Mouse (Mus musculus) heart, postnatal 10 days (tissue): ENCODE results near the gene Pde2a. TPM values are rescaled to one million over a fixed set of nuclear protein-coding genes. Genes with fewer than 3 reads are reported as not detected.
A peak's percentile ranks its signal among the peaks of the same experiment; 100 is the strongest.

Source experiments
- DNase-seq, 2 experiments: peaks; one replicate each; pipeline ENCODE4 v3.0.0; 2021
- intact Hi-C: fragments of 180-260 bp; cut with DNase I; formaldehyde crosslinking; loops from one replicate; pipeline ENCODE4 v1.15.1; 2025
- total RNA-seq, 2 experiments: library from RNA; stranded (reverse); gene quantifications; 2 replicates each; pipeline ENCODE4 v1.2.3; 2021

Gene Pde2a
- total RNA-seq, 2 experiments from 2014 or later: 65.2 to 70.1 TPM

DNA sequence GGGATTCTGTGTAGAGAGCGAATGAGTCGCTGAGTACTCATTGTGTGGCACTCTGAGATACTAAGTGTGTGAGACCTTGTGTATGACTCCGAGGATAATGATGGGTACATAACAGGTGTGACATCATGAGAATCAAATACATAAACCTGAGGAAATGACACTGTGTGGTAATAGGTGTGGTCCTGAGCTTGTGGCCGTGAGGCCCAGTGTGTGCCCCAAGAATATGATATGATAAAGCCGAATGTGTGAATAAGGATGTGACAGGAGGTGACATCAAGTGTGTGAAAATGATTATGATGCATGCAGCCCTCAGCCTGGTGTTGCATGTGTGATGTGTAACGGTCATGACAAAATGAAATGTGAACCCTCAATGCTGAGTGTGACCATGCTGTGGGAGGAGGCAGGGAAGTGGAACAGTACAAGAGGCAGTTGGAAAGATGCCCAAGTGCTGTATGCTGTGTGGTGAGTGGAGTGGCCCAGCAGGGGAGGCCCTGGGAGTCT, 45.1 kb downstream of the Pde2a start:
- intact Hi-C loops: no loop called here
- DNase-seq: peak; percentile 63 to 66

GRCm38 (mm10) chr7:101471423-101471822, 49.9 kb downstream of the Pde2a start:
- intact Hi-C loops: no loop called here
- DNase-seq: no peak

DNA sequence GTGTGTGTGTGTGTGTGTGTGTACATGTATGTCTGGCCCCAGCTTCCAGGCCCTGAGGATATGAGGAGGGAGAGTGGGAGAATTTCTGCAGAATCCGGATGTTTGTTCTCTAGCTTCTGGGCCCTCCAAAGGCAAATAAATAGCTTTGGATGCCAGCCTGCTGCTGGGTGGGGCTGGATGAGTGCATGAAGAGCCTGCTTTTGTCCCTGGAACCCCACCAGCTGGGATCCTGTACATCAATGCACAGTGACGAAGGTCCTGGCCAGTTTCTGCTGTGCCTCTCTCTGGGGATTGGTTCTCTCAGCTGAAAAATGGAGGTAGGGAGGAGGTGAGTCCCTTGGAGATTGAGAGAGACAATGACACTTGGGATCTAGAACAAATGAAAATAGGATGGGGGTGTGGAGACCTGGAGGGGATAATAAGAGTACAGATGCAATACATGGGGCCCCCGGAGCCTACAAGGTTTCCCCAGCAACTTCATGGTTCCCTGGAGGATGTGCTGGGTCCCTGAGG, 50.5 kb downstream of the Pde2a start:
- no peak for DNase-seq
- intact Hi-C loops: loop anchor here (2.0 kb wide), 1 partner anchor 21 kb away; no protein-coding TSS in a partner anchor

DNA sequence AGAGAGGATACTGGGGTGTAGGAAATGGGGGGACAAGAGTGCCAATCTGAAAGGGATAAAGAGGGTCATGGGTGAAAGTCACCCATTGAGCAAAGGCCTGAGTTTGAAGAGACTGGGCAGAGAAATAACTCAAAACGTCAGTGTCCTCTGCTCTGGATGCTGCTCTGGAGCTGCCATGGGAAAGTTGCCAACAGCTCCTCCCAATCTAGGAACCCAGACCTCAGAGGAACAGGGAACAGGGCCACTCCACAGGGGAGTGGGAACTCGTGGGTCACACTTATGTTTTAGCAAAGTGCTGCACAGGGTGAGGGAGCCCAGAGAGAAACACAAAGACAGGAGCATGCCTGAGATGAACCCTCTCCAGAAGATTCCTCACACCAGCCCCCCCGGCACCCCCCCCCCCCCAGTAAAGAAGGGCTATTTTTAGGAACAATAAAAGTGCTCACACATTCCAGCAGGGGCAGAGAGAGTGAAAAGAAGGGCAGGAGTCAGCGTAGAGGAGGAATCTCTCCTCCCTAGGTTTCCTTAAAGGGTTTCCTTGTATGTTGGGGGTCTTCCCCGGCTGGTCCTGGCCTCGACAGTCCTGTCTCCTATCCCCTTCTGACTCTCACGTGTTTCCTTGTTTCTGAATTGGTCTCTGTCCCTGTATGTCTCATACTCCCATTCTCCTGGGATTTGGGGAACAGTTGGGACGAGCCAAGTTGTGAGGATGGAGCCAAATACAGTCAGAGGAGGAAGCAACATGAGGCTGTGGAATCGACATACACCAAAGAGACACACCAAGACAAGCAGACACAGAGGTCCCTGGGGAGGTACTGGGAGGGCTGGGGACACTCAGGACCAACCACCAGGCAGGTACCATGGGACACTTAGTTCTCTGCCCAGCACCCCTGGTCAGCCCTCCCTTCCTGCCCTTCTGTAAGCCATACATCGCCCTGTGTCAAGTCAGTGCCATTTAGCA, 51.4 kb downstream of the Pde2a start:
- intact Hi-C loops: loop anchor here (2.0 kb wide), 1 partner anchor 22 kb away; no protein-coding TSS in a partner anchor
- DNase-seq: peak; percentile 73 to 75

DNA sequence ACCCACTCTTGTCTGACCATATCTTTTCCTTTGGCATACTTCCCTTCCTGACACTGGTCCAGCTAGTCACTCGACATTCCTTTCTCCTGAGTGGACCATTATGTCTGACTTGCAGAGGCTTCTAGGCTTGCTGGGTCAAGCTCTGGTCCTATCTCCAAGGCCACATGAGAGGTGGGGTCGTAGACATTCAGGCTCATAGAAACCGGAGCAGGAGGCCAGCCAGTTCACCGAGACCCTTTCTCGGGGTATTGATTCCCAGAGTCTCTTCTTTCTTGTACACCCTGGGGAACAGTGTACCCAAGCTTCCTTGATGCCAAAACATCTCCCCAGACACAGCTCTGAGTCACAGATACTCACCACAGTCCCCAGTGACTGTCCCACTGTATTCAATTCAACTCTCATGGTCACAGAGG, 52.9 kb downstream of the Pde2a start:
- intact Hi-C loops: no loop called here
- DNase-seq: peak; percentile 65 to 67

- intact Hi-C loops: no loop called here
- DNase-seq: no peak
These were observed 54.5 kb downstream of the Pde2a start for GRCm38 (mm10) chr7:101476028-101476427.

DNA sequence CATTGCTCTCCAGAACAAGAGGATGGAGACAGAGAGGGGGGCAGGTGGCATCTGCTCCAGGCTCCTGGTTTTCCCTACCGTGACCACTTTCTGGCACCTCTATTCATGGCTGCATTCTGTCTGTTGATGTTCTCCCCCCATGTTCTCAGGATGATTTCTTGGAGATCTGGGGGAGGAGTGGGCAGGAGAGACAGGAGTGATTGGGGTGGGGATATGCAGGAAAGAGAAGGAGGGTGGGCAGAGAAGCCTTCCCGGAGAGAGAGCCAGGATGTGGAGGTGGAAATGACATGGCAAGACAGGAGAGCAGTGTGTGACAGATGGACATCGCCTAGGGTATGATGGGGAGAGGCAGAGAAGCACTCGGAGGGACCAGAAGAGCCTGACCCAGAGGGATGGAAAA, 55.0 kb downstream of the Pde2a start:
- DNase-seq: no peak
- intact Hi-C loops: no loop called here

- intact Hi-C loops: no loop called here
- no peak for DNase-seq
These were observed 55.7 kb downstream of the Pde2a start for GRCm38 (mm10) chr7:101477200-101477599.

DNA sequence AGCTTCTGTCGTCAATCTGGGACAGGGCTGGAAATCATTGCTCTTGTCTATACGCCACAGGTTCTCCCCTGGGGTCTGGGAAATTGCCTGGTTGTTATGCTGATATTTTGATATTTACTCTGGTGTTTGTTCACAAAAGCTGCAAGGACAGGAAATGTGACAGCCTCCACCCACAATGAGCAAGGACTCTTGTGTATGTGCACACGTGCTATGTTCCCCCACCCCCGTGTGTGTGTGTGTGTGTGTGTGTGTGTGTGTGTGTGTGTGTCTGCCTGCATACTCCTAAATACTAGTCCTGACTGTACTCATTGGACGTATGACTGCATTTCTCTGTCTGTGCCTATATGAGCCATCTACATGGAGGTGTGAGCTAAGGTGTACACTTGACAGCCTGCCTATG, 56.6 kb downstream of the Pde2a start:
- intact Hi-C loops: no loop called here
- DNase-seq: no peak

DNA sequence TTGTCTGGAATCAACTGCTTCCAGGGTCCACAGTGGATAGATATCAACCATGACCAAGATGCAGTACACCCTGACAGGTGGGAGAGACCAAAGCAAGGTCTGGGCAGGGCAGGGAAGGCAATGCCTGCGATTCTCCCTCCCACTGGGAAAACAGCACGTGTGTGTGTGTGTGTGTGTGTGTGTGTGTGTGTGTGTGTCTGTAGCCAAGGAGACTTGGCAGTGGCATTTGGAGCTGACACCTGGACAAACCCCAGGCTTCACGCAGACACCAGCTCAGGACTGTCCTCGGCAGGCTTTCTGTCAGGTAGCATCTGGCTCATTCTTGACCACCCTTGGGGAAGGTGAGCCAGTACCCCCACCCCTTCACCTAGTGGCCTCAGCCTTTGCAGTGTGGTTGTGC, 58.4 kb downstream of the Pde2a start:
- intact Hi-C loops: no loop called here
- DNase-seq: no peak

GRCm38 (mm10) chr7:101480671-101481070, 59.2 kb downstream of the Pde2a start:
- intact Hi-C loops: no loop called here
- DNase-seq: no peak

DNA sequence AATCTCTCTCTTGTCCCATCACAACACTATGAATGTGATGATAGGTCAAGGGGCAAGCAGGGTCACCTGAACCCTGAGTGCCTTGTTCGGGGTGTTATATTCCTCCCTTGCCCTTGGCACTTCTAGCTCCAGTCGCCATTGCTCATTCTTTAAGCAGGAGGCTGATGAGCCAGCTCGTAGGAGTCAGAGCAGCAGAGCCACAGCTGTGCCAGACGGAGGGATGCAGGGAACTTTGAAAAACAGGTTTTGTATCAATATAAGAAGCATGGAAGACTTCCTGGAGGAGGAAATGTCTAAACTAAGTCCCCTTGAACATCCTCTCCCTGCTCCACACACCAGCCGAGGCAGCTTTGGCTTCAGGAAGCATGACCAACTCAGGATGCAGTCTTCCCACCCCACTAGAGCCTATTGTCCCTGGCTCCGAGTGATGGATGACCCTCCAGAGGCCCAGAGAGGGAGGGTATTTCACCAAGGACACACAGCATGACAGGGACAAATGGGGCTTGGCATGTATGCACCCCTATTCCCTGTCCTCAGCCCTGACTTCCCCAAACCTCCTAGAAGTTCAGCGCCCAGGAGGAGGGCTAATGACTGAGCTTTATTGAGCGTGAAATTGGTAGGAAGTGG, 60.5 kb downstream of the Pde2a start:
- intact Hi-C loops: no loop called here

GRCm38 (mm10) chr7:101482499-101483081, 61.1 kb downstream of the Pde2a start:
- no peak for DNase-seq
- intact Hi-C loops: no loop called here

More for the DNA sequence above, 60.5 kb downstream of the Pde2a start:
- DNase-seq: no peak

DNA sequence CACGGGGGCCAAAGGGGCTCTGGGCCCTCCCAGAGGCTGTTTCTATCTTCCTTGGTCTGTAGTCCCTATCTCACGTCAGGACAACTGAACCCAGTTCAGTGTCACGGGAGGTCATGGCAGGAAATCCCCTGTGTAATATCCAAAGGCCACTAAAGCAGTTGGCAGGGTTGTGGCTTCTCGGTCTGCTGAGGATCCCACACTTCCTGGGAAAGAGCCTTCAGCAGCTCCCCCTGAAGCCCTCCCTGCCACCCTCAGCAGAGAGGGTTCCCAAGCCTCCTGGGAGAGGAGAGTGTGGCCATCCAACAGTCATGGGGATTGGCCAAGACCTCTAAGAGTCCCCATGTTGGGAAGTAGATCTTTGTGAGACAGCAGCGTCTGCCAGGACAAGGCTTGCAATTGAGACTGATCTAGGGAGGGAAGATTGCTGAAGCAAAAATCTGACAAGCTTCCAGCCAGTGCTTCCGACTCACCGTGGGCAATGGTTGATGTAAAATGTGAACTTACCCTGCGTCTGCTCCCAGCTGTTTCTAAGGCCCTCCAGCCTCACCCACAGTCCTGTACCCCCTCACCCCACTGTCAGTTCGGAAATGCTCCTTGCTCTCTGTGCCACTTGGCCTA, 62.1 kb downstream of the Pde2a start:
- intact Hi-C loops: no loop called here
- no peak for DNase-seq

- intact Hi-C loops: no loop called here
- DNase-seq: no peak
These were observed 65.6 kb downstream of the Pde2a start for GRCm38 (mm10) chr7:101487102-101487501.

DNA sequence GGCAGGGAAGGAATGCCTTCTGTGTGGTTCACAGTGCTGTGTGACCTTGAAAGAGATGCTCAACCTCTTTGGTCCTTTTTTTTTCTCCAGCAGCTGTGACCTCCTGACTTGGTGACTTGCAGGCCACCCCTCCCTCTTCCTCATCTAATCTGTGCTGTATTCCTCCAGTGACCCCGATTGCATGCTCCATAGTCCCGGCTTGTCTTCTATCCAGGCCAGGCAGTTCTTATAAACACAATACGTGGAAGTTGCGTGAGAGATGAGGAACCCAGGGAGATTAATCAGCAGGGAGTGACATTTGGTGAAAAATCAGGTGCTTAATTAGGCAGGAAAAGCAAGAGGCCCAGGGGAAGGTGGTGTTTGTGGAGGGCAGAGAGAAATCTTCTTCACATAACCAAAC, 69.5 kb downstream of the Pde2a start:
- DNase-seq: no peak

DNA sequence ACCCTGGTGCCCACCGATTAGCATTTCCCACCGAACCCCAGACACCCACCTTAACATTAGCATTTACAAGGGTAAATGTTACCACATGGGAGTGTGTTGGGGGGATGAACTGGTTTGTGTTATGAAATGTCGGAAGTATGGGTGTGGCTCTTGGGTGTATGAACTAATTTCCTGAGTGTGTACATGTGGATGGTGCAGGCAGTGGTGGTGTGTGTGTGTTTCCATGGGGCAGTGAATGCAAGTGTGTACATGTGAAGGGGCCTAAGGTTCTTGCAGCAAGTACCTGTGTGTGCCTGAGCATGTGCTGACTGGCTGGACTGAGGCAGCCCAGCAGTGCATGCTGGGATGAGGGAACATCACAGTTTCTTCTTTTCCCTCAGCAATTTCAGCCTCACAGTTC, 76.9 kb downstream of the Pde2a start:
- DNase-seq: no peak
- intact Hi-C loops: no loop called here

More for the DNA sequence above, 69.5 kb downstream of the Pde2a start:
- intact Hi-C loops: no loop called here

DNA sequence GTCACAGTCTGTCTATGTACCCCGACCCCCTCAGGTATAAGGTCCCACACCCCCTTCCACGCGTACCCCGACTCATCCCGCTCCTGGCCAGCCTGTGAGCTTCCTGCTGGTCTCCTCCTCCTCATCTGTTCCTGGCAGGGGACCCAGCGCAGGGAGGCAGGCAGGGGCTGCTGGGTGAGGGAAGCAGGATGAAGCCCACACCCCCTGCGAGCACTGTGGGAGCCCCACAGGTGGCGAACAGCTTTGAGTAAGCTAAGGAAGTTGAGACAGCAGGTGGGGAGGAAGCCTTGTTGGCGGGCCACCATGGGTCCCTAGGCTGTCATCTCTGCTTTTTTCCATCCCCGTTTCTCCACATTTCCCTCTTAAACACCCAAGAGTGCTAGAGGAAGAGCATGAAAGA, 77.8 kb downstream of the Pde2a start:
- intact Hi-C loops: no loop called here
- no peak for DNase-seq

- intact Hi-C loops: no loop called here
- DNase-seq: no peak
These were observed 78.2 kb downstream of the Pde2a start for GRCm38 (mm10) chr7:101499701-101500100.

GRCm38 (mm10) chr7:101501236-101501635, 79.7 kb downstream of the Pde2a start:
- intact Hi-C loops: no loop called here
- no peak for DNase-seq

- intact Hi-C loops: loop anchor here (2.0 kb wide), 1 partner anchor 39 kb away; no protein-coding TSS in a partner anchor
- DNase-seq: peak in 1 of 2 experiments; percentile 36
These were observed 80.2 kb downstream of the Pde2a start for GRCm38 (mm10) chr7:101501675-101502074.
